Mouse (Mus musculus) G1E (cell line): ENCODE data around the gene Dhx57.

Experiments
- CTCF ChIP-seq: IDR thresholded peaks from 2 replicates; pipeline ENCODE4 v1.5.1; 2012; ENCODE audit warnings: low read depth, low read length, inconsistent platforms, mixed read lengths
- TAL1 ChIP-seq: conservative IDR thresholded peaks from 2 replicates; pipeline ENCODE4 v1.6.1; 2012; ENCODE audit warnings: low read depth, low read length, inconsistent platforms, mixed read lengths

DNA sequence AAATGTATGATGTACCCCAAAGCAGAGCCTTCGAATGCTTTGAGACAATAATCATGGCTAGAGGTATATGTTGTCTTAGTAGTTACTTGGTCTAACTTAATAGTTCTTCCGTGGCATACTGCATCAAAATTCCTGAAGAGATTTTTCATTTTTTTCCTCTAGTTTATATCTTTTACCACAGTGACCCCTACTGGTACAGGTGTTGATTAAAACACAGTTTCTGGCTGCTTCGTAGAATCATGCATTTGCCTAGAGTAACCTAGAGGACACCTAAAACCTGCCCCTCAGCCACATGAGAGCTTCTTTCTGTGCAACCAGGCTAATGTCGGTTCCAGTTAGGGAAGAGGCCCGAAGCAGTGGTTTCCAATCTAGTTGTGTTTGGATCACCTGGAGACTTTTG, 97.2 kb downstream of the Dhx57 start:
- no peak for TF ChIP-seq CTCF
- no peak for TF ChIP-seq TAL1
